Mouse (Mus musculus): ENCODE measurements around the gene Epb41l5.

- TF ChIP-seq GATA1 (IDR thresholded peaks at IDR 0.05; ENCODE audit: borderline replicate concordance, low read length) (no peak), FLI1 (IDR thresholded peaks at IDR 0.05; ENCODE audit: low read length) (no peak)
Measured at GRCm38 (mm10) chr1:119546490-119546889, 102.3 kb downstream of the Epb41l5 start.

All from megakaryocyte, embryonic 14.5 days (primary cell).